8 mouse cellular contexts compared by ENCODE assay signal in genomic region chr5:122706917-122707275, GRCm38 (mm10). TPM values are rescaled to one million over a fixed set of nuclear protein-coding genes. Genes with fewer than 3 reads are reported as not detected.
DNase-seq lines count a peak whose midpoint lies in the region; ATAC-seq and TF ChIP-seq lines count a peak whose summit lies in the region.

No protein-coding gene starts in this region.

- peak overlapping the region; percentile 78 for H3K27ac ChIP-seq in lung, postnatal 0 days (ENCODE audit: low read length)
- peak overlapping the region; percentile 89 for H3K27ac ChIP-seq in forebrain, embryonic 10.5 days
- peak overlapping the region; percentile 87 for H3K27ac ChIP-seq in limb, embryonic 10.5 days
- peak overlapping the region; percentile 94 for H3K27ac ChIP-seq in neural tube, embryonic 15.5 days (replicated peaks)

- 43% methylated on average over 5 of the region's 5 CpGs for WGBS in lung, postnatal 0 days
- 39% methylated on average over 5 of the region's 5 CpGs for WGBS in forebrain, embryonic 10.5 days
- 45% methylated on average over 5 of the region's 5 CpGs for WGBS in limb, embryonic 10.5 days
- 44% methylated on average over 5 of the region's 5 CpGs for WGBS in neural tube, embryonic 15.5 days

- H3K4me1 ChIP-seq in lung, postnatal 0 days (ENCODE audit: insufficient read depth, low read depth, low read length) = peaks cover 6% of the 10 kb centered on the region; the same call in 1 of the 2 replicates
- H3K4me1 ChIP-seq in forebrain, embryonic 10.5 days = peaks cover 20% of the 10 kb centered on the region
- peaks cover 18% of the 10 kb centered on the region for H3K4me1 ChIP-seq in limb, embryonic 10.5 days
- H3K4me1 ChIP-seq in neural tube, embryonic 15.5 days = peaks cover 20% of the 10 kb centered on the region

- no peak for TF ChIP-seq EP300 in lung, postnatal 0 days (IDR thresholded peaks at IDR 0.05)

- H3K9me3 ChIP-seq in lung, postnatal 0 days (ENCODE audit: low read length) = no peaks in the 10 kb centered on the region
- H3K9me3 ChIP-seq in forebrain, embryonic 10.5 days = no peaks in the 10 kb centered on the region
- no peaks in the 10 kb centered on the region for H3K9me3 ChIP-seq in limb, embryonic 10.5 days (replicated peaks)
- H3K9me3 ChIP-seq in neural tube, embryonic 15.5 days (replicated peaks) = no peaks in the 10 kb centered on the region

- DNase-seq in lung, postnatal 0 days (ENCODE audit: low spot score) = no peak
- DNase-seq in lung, postnatal 4 days = no peak
- DNase-seq in forebrain, embryonic 10.5 days (ENCODE audit: extremely low spot score, low spot score) = no peak
- DNase-seq in limb, embryonic 10.5 days (ENCODE audit: low spot score) = no peak
- no peak for DNase-seq in right cerebral cortex, postnatal 36 days (ENCODE audit: low spot score in 2 of 2)
- DNase-seq in kidney, adult 8-10 months = no peak
- DNase-seq in spleen, postnatal 4 days (ENCODE audit: low spot score in 2 of 2) = no peak

- no peaks in the 10 kb centered on the region for H3K36me3 ChIP-seq in lung, postnatal 0 days (ENCODE audit: insufficient read depth, low read length)
- H3K36me3 ChIP-seq in forebrain, embryonic 10.5 days (replicated peaks) = no peaks in the 10 kb centered on the region
- no peaks in the 10 kb centered on the region for H3K36me3 ChIP-seq in limb, embryonic 10.5 days
- no peaks in the 10 kb centered on the region for H3K36me3 ChIP-seq in neural tube, embryonic 15.5 days

- peak overlapping the region; percentile 85 for H3K4me2 ChIP-seq in lung, postnatal 0 days (replicated peaks; ENCODE audit: low read depth, low read length)
- peak overlapping the region; percentile 87 for H3K4me2 ChIP-seq in neural tube, embryonic 15.5 days

- no peaks in the 10 kb centered on the region for H3K27me3 ChIP-seq in lung, postnatal 0 days (replicated peaks; ENCODE audit: insufficient read depth, low read length)
- peaks cover 16% of the 10 kb centered on the region for H3K27me3 ChIP-seq in forebrain, embryonic 10.5 days (ENCODE audit: poor library complexity, severe bottlenecking)
- H3K27me3 ChIP-seq in limb, embryonic 10.5 days (ENCODE audit: low read depth, poor library complexity, severe bottlenecking) = 0 out of 2 replicates have a peak, but pooled peaks cover 3% of the 10 kb centered on the region
- H3K27me3 ChIP-seq in neural tube, embryonic 15.5 days (replicated peaks) = no peaks in the 10 kb centered on the region

- ATAC-seq in lung, postnatal 0 days = no peak
- ATAC-seq in neural tube, embryonic 15.5 days (ENCODE audit: low FRiP score) = peak; percentile 15; the same call in 1 of the 2 replicates

- H3K9ac ChIP-seq in lung, postnatal 0 days (replicated peaks; ENCODE audit: low read depth) = peak overlapping the region; percentile 56
- H3K9ac ChIP-seq in neural tube, embryonic 15.5 days (replicated peaks) = peak overlapping the region; percentile 73

- H3K4me3 ChIP-seq in lung, postnatal 0 days (ENCODE audit: low read depth, low read length) = peak overlapping the region; percentile 67
- H3K4me3 ChIP-seq in forebrain, embryonic 10.5 days = peak overlapping the region; percentile 77
- H3K4me3 ChIP-seq in limb, embryonic 10.5 days = peak overlapping the region; percentile 78
- H3K4me3 ChIP-seq in neural tube, embryonic 15.5 days (replicated peaks) = peak overlapping the region; percentile 65

- no peak for TF ChIP-seq CTCF in lung, postnatal 0 days (IDR thresholded peaks at IDR 0.05)

RNA-seq across cellular contexts. Expression of gene P2rx4, which starts 0.4 kb away (rescaled TPM):
- 57.8 and 61.1 TPM in 2 replicates for polyA plus RNA-seq in lung, postnatal 0 days (2015; fragmentation: Nextera tagmentation; extraction: Ambion mirVana)
- 4.4 and 5.2 TPM in 2 replicates for polyA plus RNA-seq in forebrain, embryonic 10.5 days (2016; fragmentation: Nextera tagmentation; extraction: Ambion mirVana)
- 3.5 and 4.1 TPM in 2 replicates for polyA plus RNA-seq in limb, embryonic 10.5 days (2016; fragmentation: Nextera tagmentation; extraction: Ambion mirVana)
- 14.7 and 18.6 TPM in 2 replicates for polyA plus RNA-seq in neural tube, embryonic 15.5 days (2015; fragmentation: Nextera tagmentation; extraction: Ambion mirVana)
